Mouse (Mus musculus): ENCODE measurements around the gene Vmn1r217. TPM values are rescaled to one million over a fixed set of nuclear protein-coding genes. Genes with fewer than 3 reads are reported as not detected.

Gene Vmn1r217
- polyA plus RNA-seq, 1 experiment from 2014 or later = not detected

DNA sequence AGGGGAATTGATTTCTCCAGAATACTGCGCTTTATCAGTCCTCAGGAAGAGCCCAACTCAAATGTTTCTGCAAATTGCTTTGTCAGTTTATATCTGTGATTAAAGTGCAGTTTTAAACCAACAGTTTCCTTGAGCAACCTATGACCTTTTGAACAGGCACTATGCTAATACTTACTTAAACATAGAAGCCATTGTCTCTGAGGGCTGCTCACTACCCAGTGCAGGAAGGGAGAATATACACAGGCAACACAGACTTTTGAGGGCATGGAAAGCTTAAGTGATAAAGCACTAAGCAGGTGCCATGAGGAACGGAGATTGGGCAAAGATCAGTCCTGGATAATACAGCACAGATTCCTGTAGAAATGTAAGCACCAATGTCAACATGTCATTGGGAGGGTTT lies 48.7 kb downstream of the Vmn1r217 start:
- no peak for DNase-seq (ENCODE audit: low spot score)
- 89% methylated on average over 2 of the region's 2 CpGs for WGBS

DNA sequence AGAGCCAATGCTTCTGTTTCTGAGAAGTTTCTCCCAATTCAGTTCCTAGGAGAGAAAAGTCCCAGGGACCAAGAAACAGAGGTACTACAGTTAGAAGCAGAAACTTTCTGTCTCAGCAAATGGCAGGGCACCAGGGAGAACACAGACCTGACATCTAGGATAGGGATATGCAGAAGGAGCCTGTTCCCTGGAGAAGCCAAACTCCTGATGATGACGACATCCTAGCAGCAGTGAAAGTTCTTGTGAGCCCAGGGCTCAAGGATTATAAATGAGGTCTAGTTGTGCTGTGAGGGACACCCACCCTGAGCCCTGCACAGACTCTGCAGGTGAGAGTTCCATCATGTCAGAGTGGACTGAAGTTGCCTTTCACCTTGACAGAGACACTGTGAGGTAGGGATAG lies 50.3 kb downstream of the Vmn1r217 start, which contains the start of gene Vmn1r215:
Gene Vmn1r215 (plus strand): TSS at position 301 of the 400 bp plus-strand sequence.
- DNase-seq (ENCODE audit: low spot score) (no peak), ATAC-seq (replicated peaks; ENCODE audit: low FRiP score) (no peak)
- Histone ChIP-seq H3K4me1 (replicated peaks; ENCODE audit: control insufficient read depth, insufficient read depth, low read length) (no peaks in the 10 kb centered on the region), H3K36me3 (ENCODE audit: control insufficient read depth, insufficient read depth, low read length) (no peaks in the 10 kb centered on the region), H3K4me2 (ENCODE audit: low read depth, low read length, severe bottlenecking) (no peak within 1 kb of the TSS), H3K27me3 (ENCODE audit: control insufficient read depth, insufficient read depth, low read length) (no peaks in the 10 kb centered on the region), H3K27ac (ENCODE audit: low read depth, low read length) (no peak within 1 kb of the TSS), H3K9ac (ENCODE audit: low read length) (no peak within 1 kb of the TSS), H3K9me3 (ENCODE audit: control insufficient read depth, low read length) (no peaks in the 10 kb centered on the region), H3K4me3 (ENCODE audit: low read depth, low read length) (no peak within 1 kb of the TSS)
- 61% methylated on average over 1 of the region's 1 CpGs for WGBS

More for the DNA sequence above, 48.7 kb downstream of the Vmn1r217 start:
- Histone ChIP-seq H3K9ac (ENCODE audit: low read length) (no peak overlapping the region), H3K4me1 (replicated peaks; ENCODE audit: control insufficient read depth, insufficient read depth, low read length) (no peaks in the 10 kb centered on the region), H3K4me2 (ENCODE audit: low read depth, low read length, severe bottlenecking) (no peak overlapping the region), H3K4me3 (ENCODE audit: low read depth, low read length) (no peak overlapping the region), H3K36me3 (ENCODE audit: control insufficient read depth, insufficient read depth, low read length) (no peaks in the 10 kb centered on the region), H3K9me3 (ENCODE audit: control insufficient read depth, low read length) (no peaks in the 10 kb centered on the region), H3K27ac (ENCODE audit: low read depth, low read length) (no peak overlapping the region), H3K27me3 (ENCODE audit: control insufficient read depth, insufficient read depth, low read length) (no peaks in the 10 kb centered on the region)
- ATAC-seq (replicated peaks; ENCODE audit: low FRiP score) = no peak

DNA sequence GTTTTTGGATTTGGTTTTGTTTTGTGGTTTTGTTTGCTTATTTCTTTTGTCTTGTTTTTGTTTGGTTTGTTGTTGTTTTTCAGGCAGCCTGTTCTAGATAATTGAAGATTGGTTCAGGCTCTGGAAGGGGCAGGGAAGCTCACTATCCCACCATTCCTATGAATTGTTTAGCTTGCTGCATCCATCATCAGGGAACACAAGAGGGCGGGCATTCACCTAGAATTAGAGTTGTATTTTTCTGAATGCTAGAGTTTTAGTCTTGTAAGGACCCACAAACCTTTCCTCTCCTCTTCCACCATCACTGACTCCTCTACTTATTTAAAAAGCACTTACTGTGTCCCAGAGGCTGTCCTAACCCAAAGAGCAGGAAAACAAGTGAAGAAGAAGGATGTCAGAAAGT lies 60.2 kb downstream of the Vmn1r217 start:
- H3K27me3 ChIP-seq (ENCODE audit: control insufficient read depth, insufficient read depth, low read length) = no peaks in the 10 kb centered on the region
- no peak for ATAC-seq (replicated peaks; ENCODE audit: low FRiP score)
- H3K4me2 ChIP-seq (ENCODE audit: low read depth, low read length, severe bottlenecking) = no peak overlapping the region
- no peak overlapping the region for H3K27ac ChIP-seq (ENCODE audit: low read depth, low read length)
- no peak overlapping the region for H3K9ac ChIP-seq (ENCODE audit: low read length)
- no peak overlapping the region for H3K4me3 ChIP-seq (ENCODE audit: low read depth, low read length)
- H3K4me1 ChIP-seq (replicated peaks; ENCODE audit: control insufficient read depth, insufficient read depth, low read length) = no peaks in the 10 kb centered on the region
- no peak for DNase-seq (ENCODE audit: low spot score)
- H3K36me3 ChIP-seq (ENCODE audit: control insufficient read depth, insufficient read depth, low read length) = no peaks in the 10 kb centered on the region
- H3K9me3 ChIP-seq (ENCODE audit: control insufficient read depth, low read length) = no peaks in the 10 kb centered on the region
- WGBS = 53% methylated on average over 1 of the region's 1 CpGs

Other genes with a start within 250 kb of the Vmn1r217 start
- not detected in 2 replicates for gene Vmn1r212, start 234.0 kb downstream of the Vmn1r217 start, polyA plus RNA-seq (2014; fragmentation: Nextera tagmentation; extraction: Ambion mirVana)
- gene Vmn1r213, start 110.6 kb downstream of the Vmn1r217 start, polyA plus RNA-seq (2014; fragmentation: Nextera tagmentation; extraction: Ambion mirVana) = not detected in 2 replicates
- not detected in 2 replicates for gene Vmn1r214, start 87.8 kb downstream of the Vmn1r217 start, polyA plus RNA-seq (2014; fragmentation: Nextera tagmentation; extraction: Ambion mirVana)
- not detected in 2 replicates for gene Vmn1r215, start 50.2 kb downstream of the Vmn1r217 start, polyA plus RNA-seq (2014; fragmentation: Nextera tagmentation; extraction: Ambion mirVana)
- 0.03 TPM in 1 of 2 replicates, not detected in the other for gene Vmn1r218, start 14.9 kb upstream of the Vmn1r217 start, polyA plus RNA-seq (2014; fragmentation: Nextera tagmentation; extraction: Ambion mirVana)
- gene Vmn1r219, start 41.1 kb upstream of the Vmn1r217 start, polyA plus RNA-seq (2014; fragmentation: Nextera tagmentation; extraction: Ambion mirVana) = not detected in 2 replicates
- not detected in 2 replicates for gene Vmn1r220, start 69.7 kb upstream of the Vmn1r217 start, polyA plus RNA-seq (2014; fragmentation: Nextera tagmentation; extraction: Ambion mirVana)
- not detected in 2 replicates for gene Vmn1r221, start 95.9 kb upstream of the Vmn1r217 start, polyA plus RNA-seq (2014; fragmentation: Nextera tagmentation; extraction: Ambion mirVana)
- 0.16 TPM in 1 of 2 replicates, not detected in the other for gene Vmn1r222, start 117.7 kb upstream of the Vmn1r217 start, polyA plus RNA-seq (2014; fragmentation: Nextera tagmentation; extraction: Ambion mirVana)
- not detected in 2 replicates for gene Vmn1r223, start 128.9 kb upstream of the Vmn1r217 start, polyA plus RNA-seq (2014; fragmentation: Nextera tagmentation; extraction: Ambion mirVana)

All from forebrain, embryonic 11.5 days (tissue).